ENCODE assay signal across 8 mouse cellular contexts in the genomic region with DNA sequence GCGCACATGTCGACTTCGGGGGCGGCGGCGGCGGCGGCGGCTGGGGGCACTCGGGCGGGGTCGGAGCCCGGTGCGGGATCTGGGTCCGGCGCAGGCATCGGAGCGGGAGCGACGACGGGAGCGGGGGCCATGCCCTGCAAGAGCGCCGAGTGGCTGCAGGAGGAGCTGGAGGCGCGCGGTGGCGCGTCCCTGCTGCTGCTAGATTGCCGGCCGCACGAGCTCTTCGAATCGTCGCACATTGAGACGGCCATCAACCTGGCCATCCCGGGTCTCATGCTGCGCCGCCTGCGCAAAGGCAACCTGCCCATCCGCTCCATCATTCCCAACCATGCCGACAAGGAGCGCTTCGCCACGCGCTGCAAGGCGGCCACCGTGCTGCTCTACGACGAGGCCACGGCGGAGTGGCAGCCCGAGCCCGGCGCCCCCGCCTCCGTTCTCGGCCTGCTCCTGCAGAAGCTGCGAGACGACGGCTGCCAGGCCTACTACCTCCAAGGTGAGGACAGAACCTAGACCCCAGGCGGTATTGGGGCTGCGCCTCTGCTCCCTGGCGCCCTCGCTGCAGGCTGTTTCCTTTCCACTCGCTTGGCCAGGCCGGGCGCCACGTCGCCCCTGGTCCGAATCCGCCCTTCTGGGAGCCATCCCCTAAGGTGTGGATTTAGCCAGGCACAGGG. TPM values are rescaled to one million over a fixed set of nuclear protein-coding genes. Genes with fewer than 3 reads are reported as not detected.
DNase-seq lines count a peak whose midpoint lies in the region; ATAC-seq and TF ChIP-seq lines count a peak whose summit lies in the region.

No protein-coding gene starts in this region.

- peak; percentile 23 for ATAC-seq in forebrain, embryonic 13.5 days
- peak; percentile 55 for ATAC-seq in hindbrain, postnatal 0 days
- ATAC-seq in liver, embryonic 12.5 days = peak; percentile 13
- ATAC-seq in neural tube, embryonic 11.5 days (ENCODE audit: insufficient read depth, low FRiP score, low TSS enrichment) = peak; percentile 10

- no peaks in the 10 kb centered on the region for H3K27me3 ChIP-seq in forebrain, embryonic 13.5 days
- no peaks in the 10 kb centered on the region for H3K27me3 ChIP-seq in hindbrain, postnatal 0 days (ENCODE audit: insufficient read depth, low read length)
- H3K27me3 ChIP-seq in liver, embryonic 12.5 days (replicated peaks) = peaks cover 40% of the 10 kb centered on the region
- no peaks in the 10 kb centered on the region for H3K27me3 ChIP-seq in neural tube, embryonic 11.5 days (ENCODE audit: control insufficient read depth, insufficient read depth, low read length)

- peak overlapping the region; percentile 88 for H3K4me3 ChIP-seq in brown adipose tissue, adult 24 weeks (ENCODE audit: insufficient read depth, low read depth, low read length)
- H3K4me3 ChIP-seq in forebrain, embryonic 13.5 days = peak overlapping the region; percentile 80
- H3K4me3 ChIP-seq in hindbrain, postnatal 0 days (ENCODE audit: low read length) = peak overlapping the region; percentile 78
- H3K4me3 ChIP-seq in liver, embryonic 12.5 days = peak overlapping the region; percentile 80
- H3K4me3 ChIP-seq in neural tube, embryonic 11.5 days (ENCODE audit: low read depth, low read length) = peak overlapping the region; percentile 89

- H3K4me2 ChIP-seq in forebrain, embryonic 13.5 days = peak overlapping the region; percentile 98
- peak overlapping the region; percentile 98 for H3K4me2 ChIP-seq in hindbrain, postnatal 0 days (ENCODE audit: low read depth, low read length)
- peak overlapping the region; percentile 89 for H3K4me2 ChIP-seq in liver, embryonic 12.5 days
- peak overlapping the region; percentile 83 for H3K4me2 ChIP-seq in neural tube, embryonic 11.5 days (ENCODE audit: low read depth)

- H3K4me1 ChIP-seq in brown adipose tissue, adult 24 weeks (ENCODE audit: control insufficient read depth, insufficient read depth, insufficient read length, low read length) = peaks cover 4% of the 10 kb centered on the region; the same call in 1 of the 2 replicates
- peaks cover 40% of the 10 kb centered on the region for H3K4me1 ChIP-seq in forebrain, embryonic 13.5 days
- peaks cover 24% of the 10 kb centered on the region for H3K4me1 ChIP-seq in hindbrain, postnatal 0 days (ENCODE audit: insufficient read depth, low read length)
- H3K4me1 ChIP-seq in liver, embryonic 12.5 days = peaks cover 67% of the 10 kb centered on the region
- H3K4me1 ChIP-seq in neural tube, embryonic 11.5 days (ENCODE audit: control insufficient read depth, insufficient read depth, low read length) = peaks cover 31% of the 10 kb centered on the region

- peak; percentile 69 for DNase-seq in kidney, adult 18-20 months
- no peak for DNase-seq in kidney, adult 11 months
- DNase-seq in hindbrain, postnatal 0 days (ENCODE audit: low spot score) = peak; percentile 83
- DNase-seq in neural tube, embryonic 11.5 days (ENCODE audit: low spot score) = peak; percentile 79
- peak; percentile 54 for DNase-seq in thymus, postnatal 0 days (ENCODE audit: low spot score)

- peaks cover 26% of the 10 kb centered on the region for H3K36me3 ChIP-seq in forebrain, embryonic 13.5 days (ENCODE audit: poor library complexity, severe bottlenecking)
- peaks cover 12% of the 10 kb centered on the region for H3K36me3 ChIP-seq in hindbrain, postnatal 0 days (ENCODE audit: insufficient read depth, low read length)
- H3K36me3 ChIP-seq in liver, embryonic 12.5 days = peaks cover 34% of the 10 kb centered on the region
- peaks cover 9% of the 10 kb centered on the region for H3K36me3 ChIP-seq in neural tube, embryonic 11.5 days (ENCODE audit: control insufficient read depth, insufficient read depth, low read length)

- peak overlapping the region; percentile 73 for H3K27ac ChIP-seq in brown adipose tissue, adult 24 weeks (replicated peaks; ENCODE audit: low read depth, low read length)
- peak overlapping the region; percentile 95 for H3K27ac ChIP-seq in forebrain, embryonic 13.5 days
- peak overlapping the region; percentile 98 for H3K27ac ChIP-seq in hindbrain, postnatal 0 days
- peak overlapping the region; percentile 82 for H3K27ac ChIP-seq in liver, embryonic 12.5 days
- peak overlapping the region; percentile 89 for H3K27ac ChIP-seq in neural tube, embryonic 11.5 days (ENCODE audit: low read depth, low read length)

- H3K9me3 ChIP-seq in forebrain, embryonic 13.5 days (replicated peaks) = no peaks in the 10 kb centered on the region
- no peaks in the 10 kb centered on the region for H3K9me3 ChIP-seq in hindbrain, postnatal 0 days (ENCODE audit: low read length)
- H3K9me3 ChIP-seq in liver, embryonic 12.5 days (replicated peaks) = no peaks in the 10 kb centered on the region
- no peaks in the 10 kb centered on the region for H3K9me3 ChIP-seq in neural tube, embryonic 11.5 days (ENCODE audit: control insufficient read depth, low read length)

- TF ChIP-seq CTCF in hindbrain, postnatal 0 days (IDR thresholded peaks at IDR 0.05; ENCODE audit: low read depth) = peak; percentile 55

- WGBS in forebrain, embryonic 13.5 days = under 1% methylated on average over 72 of the region's 72 CpGs
- WGBS in hindbrain, postnatal 0 days = under 1% methylated on average over 70 of the region's 72 CpGs
- under 1% methylated on average over 72 of the region's 72 CpGs for WGBS in liver, embryonic 12.5 days (ENCODE audit: insufficient replicate concordance)
- WGBS in neural tube, embryonic 11.5 days = under 1% methylated on average over 54 of the region's 72 CpGs

- peak overlapping the region; percentile 90 for H3K9ac ChIP-seq in forebrain, embryonic 13.5 days
- peak overlapping the region; percentile 83 for H3K9ac ChIP-seq in hindbrain, postnatal 0 days (replicated peaks; ENCODE audit: low read length)
- H3K9ac ChIP-seq in liver, embryonic 12.5 days = peak overlapping the region; percentile 83
- H3K9ac ChIP-seq in neural tube, embryonic 11.5 days (ENCODE audit: low read length) = peak overlapping the region; percentile 87

RNA-seq across cellular contexts. Expression of gene Dusp7, which starts 0.5 kb away (rescaled TPM):
- polyA plus RNA-seq in brown adipose tissue, adult 24 weeks (2012; ENCODE audit: insufficient read depth, insufficient read length, missing spikeins) = 17.5 and 21.8 TPM in 2 replicates
- polyA plus RNA-seq in forebrain, embryonic 13.5 days (2015; fragmentation: Nextera tagmentation; extraction: Ambion mirVana) = 7.1 and 8.7 TPM in 2 replicates
- total RNA-seq in hindbrain, postnatal 0 days (2014; rRNA removed) = 56.0 and 66.4 TPM in 2 replicates
- polyA plus RNA-seq in hindbrain, postnatal 0 days (2015; fragmentation: Nextera tagmentation; extraction: Ambion mirVana) = 12.7 and 13.7 TPM in 2 replicates
- polyA plus RNA-seq in liver, embryonic 12.5 days (2016; fragmentation: Nextera tagmentation; extraction: Ambion mirVana) = 10.4 and 10.5 TPM in 2 replicates
- polyA plus RNA-seq in neural tube, embryonic 11.5 days (2014; fragmentation: Nextera tagmentation; extraction: Ambion mirVana) = 28.1 and 28.7 TPM in 2 replicates
- polyA plus RNA-seq in thymus, postnatal 0 days (2015; fragmentation: Nextera tagmentation; extraction: Ambion mirVana) = 9.1 and 11.3 TPM in 2 replicates
